In genomic region chr1:72081811-72082210, GRCm38 (mm10) we compare ENCODE assay signal across 17 mouse cellular contexts.
DNase-seq lines count a peak whose midpoint lies in the region.
"Had no signal": no experiment of that assay in that cellular context is flagged by ENCODE, and none has a peak within 500 bp of the region (broad histone marks: within the 10 kb centered on the region; RNA-seq: fewer than 3 reads in every experiment).

No protein-coding gene starts in this region.

- peak; percentile 25 for DNase-seq in kidney, postnatal 10 days
- no peak for DNase-seq in kidney, adult 9 months
- DNase-seq in adrenal gland, adult 18-20 months (ENCODE audit: low spot score in 2 of 2), result peak; percentile 15 to 23
- DNase-seq in adrenal gland, postnatal 10 days, result peak; percentile 66
- peak; percentile 48 for DNase-seq in testis, postnatal 10 days (ENCODE audit: low spot score)
- no peak for DNase-seq in layer of hippocampus, adult 18-20 months (ENCODE audit: low spot score in 2 of 2)
- DNase-seq in thymus, postnatal 36 days, result no peak
- DNase-seq: cerebellum, adult 8-10 months; cerebellum, postnatal 25 days; gastrocnemius, postnatal 36 days; heart, postnatal 10 days; kidney, adult 11 months; layer of hippocampus, adult 9-11 months; lung, embryonic 14.5 days; lung, postnatal 14 days; midbrain, embryonic 14.5 days; right cerebral cortex, postnatal 4 days had no signal

Comparison
In these comparisons a context has a peak if more than half of its experiments do, and no peak if none do; other contexts are left out.
1. DNase-seq: peak in kidney, postnatal 10 days (single experiment), adrenal gland, adult 18-20 months (2 of 2), adrenal gland, postnatal 10 days (single experiment) and testis, postnatal 10 days (single experiment); none in kidney, adult 9 months (single experiment), layer of hippocampus, adult 18-20 months (0 of 2) and thymus, postnatal 36 days (0 of 2).